Mouse (Mus musculus): ENCODE results near the gene Tcea3.

- no peak for TF ChIP-seq CTCF (IDR thresholded peaks at IDR 0.05; ENCODE audit: extremely low read depth, insufficient read depth, insufficient read length, insufficient replicate concordance)
- no peak for TF ChIP-seq POLR2A (IDR thresholded peaks at IDR 0.05; ENCODE audit: low read depth, low read length)
Measured at GRCm38 (mm10) chr4:136259916-136260315, 12.4 kb downstream of the Tcea3 start.

Data from spleen, adult 2 months (tissue).